Mouse (Mus musculus): ENCODE results near the gene Cacna1a.

Gene Cacna1a

GRCm38 (mm10) chr8:84474456-84474855 lies 86.2 kb downstream of the Cacna1a start:
- DNase-seq: no peak

DNA sequence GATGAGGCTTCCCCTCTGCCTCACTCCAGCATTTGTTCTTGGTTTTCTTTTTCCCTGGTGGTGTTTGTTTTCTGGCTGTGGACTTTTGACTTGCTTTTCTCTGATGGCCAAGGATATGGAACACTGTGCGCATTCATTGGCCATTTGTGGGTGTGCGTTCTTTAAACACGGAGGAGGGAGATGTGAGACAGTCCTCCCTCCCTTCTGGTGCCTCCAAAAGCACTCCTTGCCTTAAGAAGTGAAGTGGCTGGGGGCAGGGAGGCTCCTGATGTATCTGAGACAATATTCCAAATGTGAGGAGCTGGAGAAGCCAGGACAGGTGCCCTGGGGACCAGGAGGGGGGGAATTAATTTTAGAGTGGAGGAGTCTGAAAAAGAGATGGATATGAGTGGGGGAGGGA lies 89.1 kb downstream of the Cacna1a start:
- DNase-seq: no peak

GRCm38 (mm10) chr8:84483004-84483403 lies 94.8 kb downstream of the Cacna1a start:
- peak; percentile 45 to 52 for DNase-seq

- DNase-seq: no peak
These were observed 97.1 kb downstream of the Cacna1a start for GRCm38 (mm10) chr8:84485366-84485765.

DNA sequence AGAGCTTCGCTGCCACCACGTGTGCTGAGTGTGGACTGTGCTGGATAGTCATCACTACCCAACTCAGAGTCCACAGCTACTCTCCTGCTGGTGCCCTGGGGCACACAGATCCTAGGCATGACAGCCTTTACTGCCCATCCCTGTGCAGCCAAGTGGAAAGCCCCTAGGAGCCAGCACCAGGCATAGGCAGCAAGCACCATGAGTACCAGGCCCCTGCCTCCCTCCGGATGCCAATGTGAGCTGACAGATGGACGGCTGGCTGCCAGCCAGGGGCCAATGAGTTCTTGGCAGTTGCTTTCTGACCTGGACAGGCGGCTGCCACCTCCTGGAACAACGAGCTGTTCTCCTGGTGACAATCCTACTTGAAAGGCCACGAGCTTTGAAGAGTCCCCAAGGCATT lies 97.6 kb downstream of the Cacna1a start:
- peak; percentile 99 to 100 for DNase-seq

DNA sequence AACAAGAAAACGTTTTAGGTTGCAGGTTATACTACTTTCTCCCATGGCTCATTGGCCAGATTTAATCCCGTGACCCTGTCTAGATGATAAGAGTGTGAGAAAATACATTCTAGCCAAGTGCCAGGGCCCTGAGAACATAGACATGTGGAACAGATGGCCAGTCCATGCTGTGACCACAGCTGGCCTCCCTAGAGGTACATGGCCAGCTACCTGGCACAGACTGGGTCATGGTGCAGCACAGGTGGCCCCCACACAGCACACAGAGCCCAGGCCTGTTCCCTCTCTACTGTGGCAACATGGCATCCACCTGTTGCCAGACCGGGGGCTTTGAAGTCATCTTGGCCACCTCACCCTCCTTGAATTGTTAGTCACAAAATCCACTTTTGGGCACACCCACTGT lies 101.0 kb downstream of the Cacna1a start:
- DNase-seq: peak; percentile 70 to 76

- peak; percentile 71 to 84 for DNase-seq
These were observed 106.4 kb downstream of the Cacna1a start for GRCm38 (mm10) chr8:84494541-84495084.

DNA sequence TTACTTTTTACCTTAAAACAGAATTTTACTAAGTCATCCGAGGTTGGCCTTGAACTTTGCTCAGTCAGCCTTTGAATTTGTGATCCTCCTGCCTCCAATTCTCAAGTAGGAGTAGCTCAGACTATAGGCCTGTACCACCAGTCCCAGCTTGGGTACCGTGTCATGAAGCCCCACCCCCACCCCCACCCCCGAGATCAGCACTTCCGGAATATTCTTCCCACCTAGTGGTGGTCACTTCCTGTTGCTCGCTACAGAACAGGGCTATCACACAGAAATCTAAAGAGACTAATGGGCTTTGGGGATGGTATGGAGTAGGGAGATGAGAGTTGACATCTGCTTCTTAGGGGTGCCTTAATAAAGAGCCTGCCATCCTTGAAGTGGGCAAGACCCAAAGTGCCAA lies 112.9 kb downstream of the Cacna1a start:
- no peak for DNase-seq

DNA sequence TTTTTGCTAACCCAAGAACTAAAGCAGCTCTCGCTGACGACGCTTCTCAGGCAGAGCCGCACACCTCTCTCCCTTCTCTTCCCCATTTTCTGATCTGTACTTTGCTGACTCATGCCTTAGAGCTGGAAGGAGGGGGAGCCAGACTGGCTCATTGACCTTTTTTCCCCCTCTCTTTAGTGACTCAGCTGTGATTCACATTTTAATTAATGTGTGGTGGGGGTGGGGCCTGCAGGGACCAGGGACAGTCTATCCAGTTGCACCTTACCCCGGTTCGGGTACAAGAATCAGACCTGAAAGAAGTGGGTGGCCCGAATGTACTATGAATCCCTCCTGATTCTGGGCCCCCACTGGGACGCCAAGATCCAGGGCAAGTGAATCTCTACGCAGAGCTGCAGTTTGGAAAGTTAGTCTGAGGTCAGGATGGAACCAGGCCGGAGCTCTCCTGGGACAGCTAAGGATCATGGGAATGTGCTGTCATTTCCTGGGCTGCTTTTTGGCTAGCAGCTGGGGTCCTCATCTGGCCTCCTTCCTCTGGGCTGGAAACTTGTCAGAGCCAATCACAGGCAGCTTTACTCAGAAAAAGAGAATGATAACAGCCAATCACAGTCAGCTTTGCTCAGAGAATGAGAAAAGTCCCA lies 113.5 kb downstream of the Cacna1a start:
- no peak for DNase-seq

DNA sequence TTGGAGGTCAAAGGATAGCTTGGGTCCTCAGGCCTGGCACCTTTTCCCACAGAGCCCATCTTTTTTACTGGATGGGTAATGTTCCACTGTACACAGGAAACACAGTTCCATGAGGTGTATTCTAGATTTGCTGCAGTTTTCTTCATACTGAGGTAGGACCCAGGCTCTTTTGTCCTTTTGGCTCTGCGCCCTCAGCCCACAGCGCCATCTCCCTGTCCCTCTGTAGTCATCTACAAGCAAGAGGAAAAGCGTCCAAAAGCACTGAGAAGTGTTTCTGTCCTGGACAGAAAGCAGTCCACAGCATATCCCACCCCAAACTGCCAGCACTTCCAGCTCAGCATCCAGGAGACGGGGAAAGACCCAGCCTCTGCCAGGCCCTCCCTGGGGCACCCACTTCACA lies 114.4 kb downstream of the Cacna1a start:
- DNase-seq: peak; percentile 73 to 83

DNA sequence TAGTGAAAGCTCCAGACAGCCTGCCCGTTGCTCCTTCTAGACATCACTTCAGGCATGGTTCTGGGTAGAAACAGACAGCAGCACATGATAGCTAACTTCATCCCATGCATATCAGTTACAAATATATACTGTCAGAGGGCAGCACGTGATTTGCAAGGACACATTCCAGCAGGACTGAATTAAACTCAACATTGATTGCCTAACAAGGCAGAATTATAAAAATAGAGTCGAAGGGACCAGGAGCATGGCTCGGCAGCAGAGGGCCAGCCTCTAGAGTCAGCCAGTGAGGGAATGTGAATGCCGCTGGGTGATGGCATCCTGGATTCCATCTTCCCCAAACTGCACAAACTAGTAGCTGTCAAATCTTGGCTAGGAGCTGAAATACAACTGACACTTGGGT lies 119.0 kb downstream of the Cacna1a start:
- DNase-seq: no peak

GRCm38 (mm10) chr8:84509764-84510163 lies 121.5 kb downstream of the Cacna1a start:
- peak; percentile 37 to 49 for DNase-seq

DNA sequence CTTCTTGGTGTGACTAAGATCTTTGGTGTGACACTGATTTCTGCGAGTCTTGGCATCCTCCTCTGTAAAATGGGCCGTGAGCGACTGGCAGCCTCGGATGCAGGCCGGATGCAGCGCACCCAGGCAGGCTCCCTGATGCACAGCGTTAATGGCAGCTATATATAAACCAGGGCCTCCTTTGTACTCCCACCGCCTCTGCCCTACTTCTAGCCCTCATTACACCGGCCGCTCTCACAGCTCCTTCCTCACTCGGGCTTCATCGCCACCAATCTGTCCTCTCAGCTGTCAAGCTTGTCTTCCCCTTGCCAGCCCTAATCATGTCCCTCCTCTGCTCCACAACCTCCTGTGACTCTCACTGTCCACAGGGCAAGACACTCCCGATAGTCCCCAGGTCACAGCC lies 123.4 kb downstream of the Cacna1a start:
- DNase-seq: peak; percentile 67 to 68

DNA sequence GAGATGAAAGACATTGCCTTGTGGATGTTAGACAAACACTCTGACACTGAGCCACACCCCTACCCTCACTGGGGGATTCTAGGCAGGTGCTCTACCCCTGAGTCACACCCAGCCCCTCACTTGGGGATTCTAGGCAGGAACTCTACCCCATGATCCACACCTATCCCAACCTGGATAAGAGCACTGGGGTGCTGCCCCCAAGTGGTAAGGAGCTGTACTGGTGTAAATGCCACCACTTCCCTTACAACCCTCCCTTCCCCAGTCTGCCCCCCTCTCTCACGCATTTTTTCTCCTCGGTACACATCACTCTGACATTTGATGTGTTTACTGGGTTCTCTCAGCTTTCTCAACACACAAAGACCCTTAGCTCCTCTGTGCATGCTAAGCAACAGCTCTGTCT lies 125.5 kb downstream of the Cacna1a start:
- peak; percentile 71 to 81 for DNase-seq

DNA sequence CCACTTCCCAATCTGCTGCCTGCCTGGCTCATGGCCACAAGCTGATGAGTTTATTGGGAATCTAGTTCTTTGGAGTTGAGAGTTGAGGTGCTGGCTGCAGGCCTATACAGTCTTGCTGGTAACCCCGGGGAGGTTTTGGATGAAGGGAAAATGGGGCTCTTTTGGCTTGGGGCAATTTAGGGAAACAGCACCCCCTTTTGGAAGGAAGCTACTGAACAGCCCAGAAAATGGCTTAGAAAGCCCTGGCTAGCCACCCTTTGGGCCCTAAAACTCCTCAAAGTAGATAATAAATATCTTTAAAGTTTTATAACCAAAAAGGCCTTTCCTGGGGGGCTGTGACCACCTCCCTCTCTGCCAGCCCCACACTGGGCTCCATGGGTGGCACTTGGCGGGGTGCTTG lies 129.9 kb downstream of the Cacna1a start:
- no peak for DNase-seq

GRCm38 (mm10) chr8:84518720-84519119 lies 130.5 kb downstream of the Cacna1a start:
- peak; percentile 46 to 51 for DNase-seq

GRCm38 (mm10) chr8:84519767-84520626 lies 131.8 kb downstream of the Cacna1a start:
- DNase-seq: peak; percentile 42 to 55

DNA sequence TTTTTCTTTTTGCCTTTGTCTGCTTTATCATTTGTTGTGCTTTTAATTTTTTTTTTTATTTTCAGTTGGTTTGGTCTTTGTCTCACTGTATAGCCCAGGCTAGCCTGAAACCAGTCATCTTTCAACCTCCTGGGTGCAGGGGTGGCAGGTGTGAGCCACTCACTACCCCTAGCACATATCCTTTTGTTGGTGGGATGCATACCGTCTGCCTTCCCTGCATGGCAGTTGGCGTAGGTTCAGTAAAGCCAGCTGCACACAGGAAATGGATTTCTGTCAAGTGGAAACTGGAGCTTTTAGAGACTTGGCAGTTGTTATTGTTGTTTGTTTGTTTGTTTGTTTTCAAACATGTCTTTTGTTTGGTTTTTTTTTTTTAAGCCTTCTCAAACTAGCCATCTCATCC lies 132.8 kb downstream of the Cacna1a start:
- no peak for DNase-seq

GRCm38 (mm10) chr8:84528036-84528435 lies 139.8 kb downstream of the Cacna1a start:
- DNase-seq: peak in 1 of 2 experiments; percentile 49

DNA sequence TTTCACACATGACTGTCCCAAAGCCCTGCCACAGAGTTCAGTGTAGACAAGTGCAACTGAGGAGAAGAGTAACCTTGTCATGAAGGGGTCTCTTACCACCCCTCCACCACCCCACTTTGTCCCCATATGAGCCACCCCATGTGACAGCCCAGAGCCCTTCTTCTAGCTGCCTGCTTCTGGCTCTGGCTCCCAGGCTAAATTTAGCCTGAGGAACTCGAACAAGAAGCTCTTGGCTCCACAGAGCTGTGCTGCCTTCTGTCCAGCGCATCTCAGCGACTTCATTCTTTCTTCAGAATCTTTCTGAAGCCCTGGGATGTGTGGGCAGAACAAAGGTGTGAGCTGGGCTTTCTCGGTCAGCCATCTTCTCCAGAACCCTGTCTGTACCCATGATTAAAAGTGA lies 141.3 kb downstream of the Cacna1a start:
- peak; percentile 67 to 68 for DNase-seq

DNA sequence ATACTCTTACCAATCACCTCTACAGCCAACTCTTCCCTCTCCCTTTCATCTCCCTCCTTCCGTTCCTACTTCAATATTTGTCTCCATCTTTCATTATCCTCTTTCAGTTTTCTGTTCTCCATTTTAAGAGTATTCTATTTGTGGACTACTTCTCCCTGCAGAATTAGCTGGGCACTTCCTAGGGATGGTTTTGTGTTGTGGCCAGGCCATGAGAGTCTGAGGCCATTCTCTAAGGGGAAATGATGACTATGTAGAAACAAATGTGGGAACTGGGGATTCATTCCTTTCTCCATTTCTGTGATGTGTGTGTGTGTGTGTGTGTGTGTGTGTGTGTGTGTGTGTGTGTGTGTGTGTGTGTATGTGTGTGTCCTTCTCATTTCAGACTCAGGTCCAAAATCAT lies 144.5 kb downstream of the Cacna1a start:
- DNase-seq: no peak

DNA sequence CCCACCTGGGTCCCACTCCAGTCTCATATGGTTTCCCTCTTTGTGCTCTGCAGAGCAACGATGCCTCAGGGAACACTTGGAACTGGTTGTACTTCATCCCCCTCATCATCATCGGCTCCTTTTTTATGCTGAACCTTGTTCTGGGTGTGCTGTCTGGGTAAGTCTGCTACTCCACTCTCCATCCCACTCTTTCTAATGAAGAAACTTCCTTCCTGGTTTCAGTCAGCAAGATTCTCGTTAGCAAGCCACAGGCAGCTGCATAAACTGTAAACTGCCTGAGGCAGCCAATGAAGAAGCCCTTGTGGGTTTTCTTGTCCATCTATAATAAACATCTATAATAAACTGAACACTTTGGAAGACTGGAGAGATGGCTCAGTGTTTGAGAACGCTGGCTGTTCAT lies 145.1 kb downstream of the Cacna1a start:
- no peak for DNase-seq

- DNase-seq: no peak
These were observed 148.7 kb downstream of the Cacna1a start for GRCm38 (mm10) chr8:84536917-84537316.

GRCm38 (mm10) chr8:84539376-84539775 lies 151.1 kb downstream of the Cacna1a start:
- no peak for DNase-seq

Data from cerebellum, postnatal 25 days (tissue).